Mouse (Mus musculus): ENCODE measurements around the gene Adamts20. TPM values are rescaled to one million over a fixed set of nuclear protein-coding genes. Genes with fewer than 3 reads are reported as not detected.

Adamts20 gene
- total RNA-seq, 1 experiment from 2014 or later = not detected

DNA sequence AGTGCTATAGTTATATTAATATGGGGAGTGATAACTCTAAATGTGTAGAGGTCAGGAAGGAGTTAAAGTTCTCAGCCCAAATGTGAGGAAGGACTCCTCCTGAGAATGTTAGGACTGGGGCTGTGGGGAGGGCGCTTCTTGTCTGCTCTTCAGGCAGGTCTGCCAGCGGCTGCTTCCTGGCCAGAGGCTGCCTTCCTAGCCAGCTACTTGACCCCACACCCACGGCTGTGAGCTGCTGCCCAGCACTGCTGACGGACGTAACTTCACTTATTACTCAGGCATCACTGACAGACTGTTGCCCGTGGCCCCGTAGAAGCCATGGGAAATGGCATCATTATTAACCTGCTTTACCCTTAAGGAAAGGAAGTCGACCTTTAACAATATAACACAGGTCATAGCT lies 242.1 kb downstream of the Adamts20 start:
- ATAC-seq (ENCODE audit: extremely low read depth, insufficient number of reproducible peaks, low FRiP score, poor library complexity, severe bottlenecking) = no peak

DNA sequence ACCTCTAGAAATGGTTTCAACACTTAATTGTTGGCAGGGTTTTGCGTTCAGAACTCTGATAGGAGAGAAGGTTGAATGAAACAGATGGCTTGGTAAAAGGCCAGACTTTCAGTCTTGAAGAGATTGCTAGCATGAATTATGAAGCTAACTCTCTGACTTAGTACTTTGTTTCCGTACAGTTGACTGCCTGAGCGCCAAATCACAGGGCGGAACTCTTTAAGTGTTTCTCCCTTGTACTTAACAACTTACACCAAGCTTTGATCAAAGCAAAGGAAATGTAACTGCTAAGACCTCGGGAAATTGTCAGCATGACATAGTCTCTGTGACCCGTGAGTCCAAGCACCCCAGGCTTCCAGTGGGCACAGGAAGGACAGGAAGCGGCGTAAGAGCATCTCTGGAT lies 244.5 kb downstream of the Adamts20 start:
- no peak for ATAC-seq (ENCODE audit: extremely low read depth, insufficient number of reproducible peaks, low FRiP score, poor library complexity, severe bottlenecking)

Other genes with a start within 250 kb of the Adamts20 start
- 4.5 and 6.4 TPM in 2 replicates for gene Pus7l, start 78.1 kb upstream of the Adamts20 start, total RNA-seq (2017)
- 60.6 and 67.9 TPM in 2 replicates for gene Irak4, start 78.2 kb upstream of the Adamts20 start, total RNA-seq (2017)
- 32.4 and 36.1 TPM in 2 replicates for gene Twf1, start 124.5 kb upstream of the Adamts20 start, total RNA-seq (2017)
- gene Tmem117, start 163.8 kb upstream of the Adamts20 start, total RNA-seq (2017) = 0.25 TPM in 1 of 2 replicates, not detected in the other